Mouse (Mus musculus) gastrocnemius, adult 2 months (tissue): ENCODE measurements around the gene Serpina1f. TPM values are rescaled to one million over a fixed set of nuclear protein-coding genes. Genes with fewer than 3 reads are reported as not detected.

Source experiments
- DNase-seq: peaks from one replicate; pipeline ENCODE4 v3.0.0; 2022
- H3K27ac ChIP-seq: fragments of 200-600 bp; 2 replicates; pipeline ENCODE4 v1.8.1; 2022; ENCODE audit warnings: mild to moderate bottlenecking
- H3K4me3 ChIP-seq: fragments of 200-600 bp; 2 replicates; pipeline ENCODE4 v1.8.1; 2022; ENCODE audit warnings: mild to moderate bottlenecking, moderate library complexity
- CTCF ChIP-seq: fragments of 200-600 bp; IDR thresholded peaks from 2 replicates; pipeline ENCODE4 v1.8.1; 2022; ENCODE audit warnings: antibody characterized with exemption, mild to moderate bottlenecking, moderate library complexity
- intact Hi-C: fragments of 180-260 bp; cut with DNase I; formaldehyde crosslinking; loops from one replicate; pipeline ENCODE4 v1.15.1; 2025
- total RNA-seq, 2 experiments: library from RNA; stranded (reverse); gene quantifications; 2 replicates each; pipeline ENCODE4 v1.2.3; 2021

Serpina1f gene
- total RNA-seq, 2 experiments from 2014 or later = not detected

GRCm38 (mm10) chr12:103656848-103657626 lies 38.3 kb downstream of the Serpina1f start, which contains the start of gene Serpina6:
Gene Serpina6 (minus strand): TSS chr12:103657212.
- H3K27ac ChIP-seq = no peak within 1 kb of the TSS
- no peak for DNase-seq
- intact Hi-C loops = no loop called here
- H3K4me3 ChIP-seq = no peak within 1 kb of the TSS
- TF ChIP-seq CTCF = no peak

GRCm38 (mm10) chr12:103655123-103656044 lies 39.9 kb downstream of the Serpina1f start:
- H3K4me3 ChIP-seq = no peak overlapping the region
- no peak for TF ChIP-seq CTCF
- no peak overlapping the region for H3K27ac ChIP-seq
- no peak for DNase-seq
- intact Hi-C loops = no loop called here

- Histone ChIP-seq H3K4me3 (no peak overlapping the region), H3K27ac (no peak overlapping the region)
- intact Hi-C loops = no loop called here
- DNase-seq = no peak
- TF ChIP-seq CTCF = no peak
Measured at GRCm38 (mm10) chr12:103653836-103654235, 41.5 kb downstream of the Serpina1f start.

GRCm38 (mm10) chr12:103646314-103646713 lies 49.0 kb downstream of the Serpina1f start:
- intact Hi-C loops = loop anchor here (10.0 kb wide), 2 partner anchors 102 to 212 kb away; partner anchors contain the start of gene Ifi27
- H3K27ac ChIP-seq = no peak overlapping the region
- no peak for DNase-seq
- no peak overlapping the region for H3K4me3 ChIP-seq
- no peak for TF ChIP-seq CTCF

GRCm38 (mm10) chr12:103644601-103645000 lies 50.7 kb downstream of the Serpina1f start:
- Histone ChIP-seq H3K27ac (no peak overlapping the region), H3K4me3 (no peak overlapping the region)
- no peak for TF ChIP-seq CTCF
- intact Hi-C loops = loop anchor here (2.0 to 10.0 kb wide), 3 partner anchors 100 to 210 kb away; partner anchors contain the start of gene Ifi27
- DNase-seq = no peak

- DNase-seq = no peak
- H3K27ac ChIP-seq = no peak overlapping the region
- TF ChIP-seq CTCF = no peak
- H3K4me3 ChIP-seq = no peak overlapping the region
- intact Hi-C loops = loop anchor here (2.0 to 10.0 kb wide), 3 partner anchors 99 to 209 kb away; partner anchors contain the start of gene Ifi27
Measured at GRCm38 (mm10) chr12:103643818-103644217, 51.5 kb downstream of the Serpina1f start.

- no peak overlapping the region for H3K4me3 ChIP-seq
- DNase-seq = peak; percentile 81
- intact Hi-C loops = loop anchor here (10.0 kb wide), 2 partner anchors 99 to 209 kb away; partner anchors contain the start of gene Ifi27
Measured at GRCm38 (mm10) chr12:103643336-103643735, 52.0 kb downstream of the Serpina1f start.

More at GRCm38 (mm10) chr12:103643336-103643735, 52.0 kb downstream of the Serpina1f start:
- no peak overlapping the region for H3K27ac ChIP-seq
- TF ChIP-seq CTCF = peak; percentile 92

Other genes with a start within 250 kb of the Serpina1f start
- not detected for gene Ifi27l2b, start 238.3 kb downstream of the Serpina1f start, total RNA-seq
- under 1 TPM; 0.25 to 0.31 TPM for gene Ppp4r4, start 163.2 kb downstream of the Serpina1f start, total RNA-seq
- not detected for gene Serpina10, start 64.1 kb downstream of the Serpina1f start, total RNA-seq
- gene Serpina6, start 38.3 kb downstream of the Serpina1f start, total RNA-seq = not detected
- not detected for gene Serpina16, start 19.4 kb downstream of the Serpina1f start, total RNA-seq
- gene Serpina1d, start 78.1 kb upstream of the Serpina1f start, total RNA-seq = not detected
- not detected for gene Serpina1b, start 134.8 kb upstream of the Serpina1f start, total RNA-seq
- not detected for gene Serpina1a, start 168.0 kb upstream of the Serpina1f start, total RNA-seq
- not detected for gene Serpina1c, start 209.4 kb upstream of the Serpina1f start, total RNA-seq